Mouse (Mus musculus): Measurements from ENCODE around the gene Tyw5.

Gene Tyw5

DNA sequence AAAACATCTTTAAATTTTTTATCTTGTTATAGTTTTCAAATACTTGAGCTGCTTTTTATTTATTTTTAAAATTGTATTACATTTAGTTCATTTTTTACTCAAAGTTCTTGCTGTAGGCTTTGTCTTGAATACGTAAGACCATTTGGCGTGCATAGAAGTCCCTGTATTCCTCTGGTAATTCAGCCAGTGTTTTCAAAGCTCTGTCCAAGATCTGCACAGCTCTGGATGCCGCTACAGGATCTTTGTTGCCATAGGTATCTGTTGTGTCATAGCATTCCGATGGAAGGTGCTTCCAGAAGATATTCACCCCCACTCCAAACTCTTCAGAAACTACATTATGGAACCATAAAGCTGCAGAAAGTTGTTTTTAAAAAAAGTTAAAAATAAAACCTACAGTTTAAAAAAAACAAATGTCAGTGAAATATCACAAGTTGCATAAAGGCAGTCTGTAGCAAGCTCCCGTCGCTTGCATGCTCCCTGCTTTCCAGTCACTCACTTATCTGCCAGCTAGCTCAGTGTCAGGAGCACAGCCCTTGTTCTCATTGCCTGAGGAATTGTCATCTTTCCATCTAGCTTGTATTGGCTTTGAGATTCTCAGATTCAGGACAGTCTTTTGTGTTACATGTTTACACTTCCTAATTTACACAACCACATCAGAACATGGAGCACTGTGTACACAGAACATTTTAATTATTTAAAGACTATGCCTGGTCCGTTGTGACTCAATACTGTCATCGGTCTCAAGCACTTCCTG lies 18.3 kb downstream of the Tyw5 start:
- in situ Hi-C loops (cut with MboI, MseI): no loop called here

- in situ Hi-C loops (cut with MboI, MseI): no loop called here
These were observed 19.0 kb downstream of the Tyw5 start for GRCm38 (mm10) chr1:57387876-57388275.

DNA sequence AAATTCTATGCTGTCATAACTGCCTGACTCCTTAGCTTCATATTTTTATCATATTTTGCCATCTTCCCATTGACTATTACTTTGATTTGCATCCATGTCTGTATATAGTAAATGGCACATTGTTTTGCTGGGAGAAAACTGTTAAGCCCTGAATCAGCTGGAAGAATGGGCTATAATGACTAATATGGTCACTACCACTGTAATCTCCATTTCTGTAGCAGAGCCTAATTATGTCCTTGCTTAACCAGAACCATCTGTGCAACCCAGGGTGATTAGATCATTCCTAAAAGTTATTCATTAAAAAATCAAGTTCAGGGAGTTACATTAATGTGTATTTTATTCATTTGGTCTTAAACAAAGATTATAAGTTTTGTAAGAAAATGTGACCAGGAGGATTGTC lies 20.4 kb downstream of the Tyw5 start:
- in situ Hi-C loops (cut with MboI, MseI): no loop called here

GRCm38 (mm10) chr1:57377376-57378341 lies 29.2 kb downstream of the Tyw5 start, which contains the start of gene 1700066M21Rik:
TSS of gene 1700066M21Rik (plus strand) at chr1:57377620.
- in situ Hi-C loops (cut with MboI, MseI): no loop called here

DNA sequence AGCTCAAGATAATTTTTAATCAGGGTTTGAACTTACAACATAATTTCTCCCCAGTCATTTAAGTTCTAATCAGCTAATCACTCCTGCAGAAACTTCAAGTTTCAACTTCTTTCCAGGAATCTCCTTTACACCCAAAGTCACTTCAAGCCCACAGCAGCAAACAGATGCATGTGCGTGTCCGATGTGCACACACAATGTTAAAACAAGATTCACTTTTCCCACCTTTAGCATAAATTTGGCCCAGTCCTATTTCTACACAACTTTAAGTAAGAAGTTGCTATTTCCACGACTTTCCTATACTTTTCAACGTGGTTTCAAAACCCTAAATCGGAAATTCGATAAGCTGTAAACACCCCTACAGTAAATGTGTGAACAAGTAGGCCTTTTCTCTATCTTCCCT lies 30.1 kb downstream of the Tyw5 start:
- in situ Hi-C loops (cut with MboI, MseI): no loop called here

DNA sequence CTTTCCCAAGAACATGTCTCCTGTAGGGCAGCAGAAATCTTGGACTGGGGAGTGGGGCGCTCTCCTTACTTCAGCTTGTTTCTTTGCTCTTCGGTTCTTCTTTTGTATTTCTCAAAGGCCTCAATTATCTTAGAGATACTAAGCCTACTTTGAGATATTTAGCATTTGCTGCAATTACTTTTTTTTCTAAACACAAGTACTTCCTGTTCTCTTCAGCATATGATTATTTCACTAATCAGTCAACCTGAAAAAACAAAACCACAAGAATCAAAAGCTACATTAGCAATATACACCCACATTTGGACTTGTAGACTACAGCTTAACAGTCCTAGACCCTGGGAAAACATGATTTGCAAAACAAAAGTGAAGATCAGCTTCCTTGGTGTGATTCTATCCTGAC lies 31.6 kb downstream of the Tyw5 start:
- in situ Hi-C loops (cut with MboI, MseI): no loop called here

DNA sequence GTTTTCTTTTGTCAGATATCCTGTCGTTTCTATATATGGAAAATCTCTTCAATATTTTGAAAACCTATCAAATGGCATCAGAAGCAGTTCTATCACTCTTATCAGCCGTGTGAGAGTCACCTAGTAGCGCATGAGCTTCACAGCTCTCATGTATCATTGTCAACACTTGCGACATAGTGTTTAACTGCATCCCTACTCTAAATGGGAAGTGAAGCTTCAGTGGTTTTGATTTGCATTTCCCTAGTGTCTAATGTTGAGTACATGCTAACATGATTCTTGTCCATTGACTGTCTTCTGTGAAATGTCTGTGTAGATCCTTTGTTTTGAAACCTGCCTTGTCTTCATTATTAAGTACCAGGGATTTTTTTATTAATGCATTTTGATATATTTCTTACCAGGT lies 36.5 kb downstream of the Tyw5 start:
- in situ Hi-C loops (cut with MboI, MseI): no loop called here

- in situ Hi-C loops (cut with MboI, MseI): no loop called here
These were observed 37.8 kb downstream of the Tyw5 start for GRCm38 (mm10) chr1:57369111-57369510.

- in situ Hi-C loops (cut with MboI, MseI): no loop called here
These were observed 39.5 kb downstream of the Tyw5 start for GRCm38 (mm10) chr1:57367446-57367845.

DNA sequence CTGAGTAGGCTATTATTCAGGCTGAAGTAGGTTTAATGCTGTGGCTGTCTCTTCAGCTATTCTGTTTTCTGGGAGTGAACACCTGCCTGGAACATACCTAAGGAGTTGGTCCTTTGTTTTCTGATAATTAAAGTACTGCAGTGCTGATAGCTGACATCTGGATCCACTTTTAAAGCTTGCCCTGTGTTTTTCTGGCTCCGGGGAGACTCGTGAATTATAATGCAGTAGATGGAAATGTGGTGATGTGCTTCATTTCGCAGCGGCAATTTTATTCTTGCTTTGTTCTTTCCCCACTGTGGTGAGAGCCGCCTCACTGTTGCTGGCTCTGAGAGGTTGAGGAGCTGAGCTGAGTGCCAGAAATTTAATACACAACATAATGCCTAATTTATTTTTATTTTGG lies 48.4 kb downstream of the Tyw5 start:
- in situ Hi-C loops (cut with MboI, MseI): no loop called here

GRCm38 (mm10) chr1:57351941-57352340 lies 55.0 kb downstream of the Tyw5 start:
- in situ Hi-C loops (cut with MboI, MseI): no loop called here

DNA sequence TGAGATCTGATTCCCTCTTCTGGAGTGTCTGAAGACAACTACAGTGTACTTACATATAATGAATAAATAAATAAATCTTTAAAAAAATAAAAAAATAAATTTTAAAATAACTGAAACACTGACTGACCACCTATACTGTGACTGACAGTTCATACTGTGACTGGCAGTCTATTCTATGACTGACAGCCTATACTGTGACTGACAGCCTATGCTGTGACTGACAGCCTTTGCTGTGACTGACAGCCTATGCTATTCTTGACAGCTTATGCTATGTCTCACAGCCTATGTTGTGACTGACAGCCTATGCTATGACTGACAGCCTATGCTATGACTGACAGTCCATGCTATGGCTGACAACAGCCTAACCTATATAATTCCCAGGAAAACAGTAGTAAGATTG lies 59.4 kb downstream of the Tyw5 start:
- in situ Hi-C loops (cut with MboI, MseI): no loop called here

- in situ Hi-C loops (cut with MboI, MseI): no loop called here
These were observed 65.7 kb downstream of the Tyw5 start for GRCm38 (mm10) chr1:57341197-57341596.

- in situ Hi-C loops (cut with MboI, MseI): no loop called here
These were observed 67.6 kb downstream of the Tyw5 start for GRCm38 (mm10) chr1:57339156-57339796.

Data from T-helper 2 cell (primary cell).